In genomic region chr3:32694737-32695582, GRCm38 (mm10) we compare ENCODE assay signal across 16 mouse cellular contexts. TPM values are rescaled to one million over a fixed set of nuclear protein-coding genes. Genes with fewer than 3 reads are reported as not detected.
A peak's percentile ranks its signal among the peaks of the same experiment; 100 is the strongest.
DNase-seq lines count a peak whose midpoint lies in the region; ATAC-seq and TF ChIP-seq lines count a peak whose summit lies in the region.
"Had no signal": no experiment of that assay in that cellular context is flagged by ENCODE, and none has a peak within 500 bp of the region (broad histone marks: within the 10 kb centered on the region; RNA-seq: fewer than 3 reads in every experiment).

No protein-coding gene starts in this region.

- intact Hi-C loops in left cerebral cortex, postnatal 25 days (cut with DNase I), result loop anchor here (5.0 kb wide), 1 partner anchor 363 kb away; no protein-coding TSS in a partner anchor

- WGBS in kidney, adult 2 months, result 44% methylated on average over 12 of the region's 12 CpGs
- 49% methylated on average over 12 of the region's 12 CpGs for WGBS in liver, embryonic 14.5 days (ENCODE audit: insufficient replicate concordance)

- no peak overlapping the region for H3K27ac ChIP-seq in kidney, adult 2 months (ENCODE audit: insufficient read depth, low read depth, low read length)
- H3K27ac ChIP-seq in liver, embryonic 14.5 days, result no peak overlapping the region
- H3K27ac ChIP-seq: forebrain, embryonic 13.5 days; hindbrain, embryonic 15.5 days; left cerebral cortex, adult 2 months; limb, embryonic 12.5 days; neural tube, embryonic 12.5 days had no signal

- no peaks in the 10 kb centered on the region for H3K36me3 ChIP-seq in kidney, adult 2 months (ENCODE audit: control insufficient read depth, insufficient read depth, low read length)
- H3K36me3 ChIP-seq in megakaryocyte, embryonic 14.5 days (replicated peaks; ENCODE audit: low read length), result no peaks in the 10 kb centered on the region
- H3K36me3 ChIP-seq in liver, embryonic 14.5 days (replicated peaks; ENCODE audit: control insufficient read depth, insufficient read depth, low read depth), result no peaks in the 10 kb centered on the region
- H3K36me3 ChIP-seq: hindbrain, embryonic 15.5 days; limb, embryonic 12.5 days; neural tube, embryonic 12.5 days had no signal

- H3K9me3 ChIP-seq in megakaryocyte, embryonic 14.5 days, result no peaks in the 10 kb centered on the region
- no peaks in the 10 kb centered on the region for H3K9me3 ChIP-seq in liver, embryonic 14.5 days (ENCODE audit: control insufficient read depth, low read length)
- H3K9me3 ChIP-seq: forebrain, embryonic 13.5 days; hindbrain, embryonic 15.5 days; limb, embryonic 12.5 days; neural tube, embryonic 12.5 days had no signal

- no peak for TF ChIP-seq POLR2A in kidney, adult 2 months (IDR thresholded peaks at IDR 0.05; ENCODE audit: low read depth, low read length)

- peak overlapping the region; percentile 21 for H3K4me2 ChIP-seq in liver, embryonic 14.5 days (ENCODE audit: low read depth)
- H3K4me2 ChIP-seq: forebrain, embryonic 13.5 days; hindbrain, embryonic 15.5 days; limb, embryonic 12.5 days; neural tube, embryonic 12.5 days had no signal

- H3K4me3 ChIP-seq in kidney, adult 2 months (ENCODE audit: insufficient read depth, low read depth, low read length), result no peak overlapping the region
- peak overlapping the region; percentile 69 for H3K4me3 ChIP-seq in megakaryocyte, embryonic 14.5 days (replicated peaks)
- H3K4me3 ChIP-seq in liver, embryonic 14.5 days (ENCODE audit: insufficient read depth in 1 of 2, low read depth in 2 of 2, low read length in 2 of 2), result no peak overlapping the region
- H3K4me3 ChIP-seq: forebrain, embryonic 13.5 days; hindbrain, embryonic 15.5 days; left cerebral cortex, adult 2 months; limb, embryonic 12.5 days; neural tube, embryonic 12.5 days had no signal

- H3K4me1 ChIP-seq in kidney, adult 2 months (ENCODE audit: control insufficient read depth, insufficient read depth, low read length), result 0 out of 2 replicates have a peak, but pooled peaks cover 3% of the 10 kb centered on the region
- H3K4me1 ChIP-seq in megakaryocyte, embryonic 14.5 days, result peaks cover 42% of the 10 kb centered on the region
- peaks cover 26 to 33% of the 10 kb centered on the region in 2 experiments for H3K4me1 ChIP-seq in liver, embryonic 14.5 days (replicated peaks; ENCODE audit: control insufficient read depth in 2 of 2, insufficient read depth in 2 of 2, low read length in 1 of 2)
- H3K4me1 ChIP-seq: forebrain, embryonic 13.5 days; hindbrain, embryonic 15.5 days; limb, embryonic 12.5 days; neural tube, embryonic 12.5 days had no signal

- ATAC-seq in megakaryocyte, adult 5-6 weeks (ENCODE audit: poor library complexity, severe bottlenecking), result no peak
- ATAC-seq in liver, embryonic 14.5 days (ENCODE audit: insufficient read depth), result peak; percentile 24; the same call in 1 of the 2 replicates
- ATAC-seq: forebrain, embryonic 13.5 days had no signal

- peak; percentile 5 for DNase-seq in kidney, adult 2 months
- no peak for DNase-seq in kidney, postnatal 36 days
- DNase-seq in liver, embryonic 14.5 days (ENCODE audit: low read depth in 3 of 3, low spot score in 3 of 3), result no peak
- no peak for DNase-seq in left cerebral cortex, postnatal 25 days (ENCODE audit: low spot score in 2 of 2)
- no peak for DNase-seq in right cerebral cortex, postnatal 25 days
- DNase-seq: cerebellum, adult 11 months; heart, adult 18-20 months; heart, postnatal 14 days; right cerebral cortex, postnatal 4 days had no signal

- no peak for TF ChIP-seq EP300 in liver, embryonic 14.5 days (IDR thresholded peaks at IDR 0.05; ENCODE audit: low read depth)

- no peak overlapping the region for H3K9ac ChIP-seq in liver, embryonic 14.5 days (replicated peaks)
- H3K9ac ChIP-seq: forebrain, embryonic 13.5 days; hindbrain, embryonic 15.5 days; limb, embryonic 12.5 days; neural tube, embryonic 12.5 days had no signal

- TF ChIP-seq CTCF in kidney, adult 2 months (conservative IDR thresholded peaks at IDR 0.05; ENCODE audit: insufficient read depth, insufficient read length, low read depth, low read length), result no peak; the same call in 1 of the 2 replicates
- TF ChIP-seq CTCF in liver, embryonic 14.5 days (IDR thresholded peaks at IDR 0.05; ENCODE audit: low read depth), result peak; percentile 23

- H3K27me3 ChIP-seq in kidney, adult 2 months (replicated peaks; ENCODE audit: control insufficient read depth, insufficient read depth, low read length), result no peaks in the 10 kb centered on the region; the same call in 1 of the 2 replicates
- H3K27me3 ChIP-seq in megakaryocyte, embryonic 14.5 days (replicated peaks), result no peaks in the 10 kb centered on the region
- no peaks in the 10 kb centered on the region for H3K27me3 ChIP-seq in liver, embryonic 14.5 days (ENCODE audit: control insufficient read depth, insufficient read depth, low read length)
- H3K27me3 ChIP-seq: forebrain, embryonic 13.5 days; hindbrain, embryonic 15.5 days; limb, embryonic 12.5 days; neural tube, embryonic 12.5 days had no signal

RNA-seq across cellular contexts. Expression of gene Actl6a, which starts 11.1 kb away (rescaled TPM):
- polyA plus RNA-seq in kidney, adult 2 months (2012; rRNA removed), result 15.4 and 17.8 TPM in 2 replicates
- 9.8 TPM in 1 of 2 replicates, not detected in the other for polyA plus RNA-seq in megakaryocyte, embryonic 14.5 days (2012; ENCODE audit: insufficient read depth, low replicate concordance)
- total RNA-seq in megakaryocyte, adult 5-6 weeks (2015), result 79.1 and 92.8 TPM in 2 replicates
- 45.4 and 58.9 TPM in 2 replicates for total RNA-seq in megakaryocyte, adult 5-6 weeks (2017)
- 25.4 and 31.0 TPM in 2 replicates for polyA plus RNA-seq in liver, embryonic 14.5 days (2012; rRNA removed)
- 73.7 and 79.8 TPM in 2 replicates for polyA plus RNA-seq in liver, embryonic 14.5 days (2014; fragmentation: Nextera tagmentation; extraction: Ambion mirVana)
- total RNA-seq in left cerebral cortex, postnatal 25 days (2021), result 10 to 100 TPM; 14.6 to 16.7 TPM

RNA-seq across cellular contexts. Expression of gene Ndufb5, which starts 41.8 kb away (rescaled TPM):
- polyA plus RNA-seq in kidney, adult 2 months (2012; rRNA removed), result 450 and 540 TPM in 2 replicates
- 25.7 and 40.0 TPM in 2 replicates for polyA plus RNA-seq in megakaryocyte, embryonic 14.5 days (2012; ENCODE audit: insufficient read depth, low replicate concordance)
- 166 and 191 TPM in 2 replicates for total RNA-seq in megakaryocyte, adult 5-6 weeks (2015)
- 128 and 134 TPM in 2 replicates for total RNA-seq in megakaryocyte, adult 5-6 weeks (2017)
- polyA plus RNA-seq in liver, embryonic 14.5 days (2012; rRNA removed), result 90.6 and 112 TPM in 2 replicates
- polyA plus RNA-seq in liver, embryonic 14.5 days (2014; fragmentation: Nextera tagmentation; extraction: Ambion mirVana), result 157 and 163 TPM in 2 replicates
- 100 to 1,000 TPM; 212 to 213 TPM for total RNA-seq in left cerebral cortex, postnatal 25 days (2021)

RNA-seq across cellular contexts. Expression of gene Mrpl47, which starts 42.4 kb away (rescaled TPM):
- polyA plus RNA-seq in kidney, adult 2 months (2012; rRNA removed), result 3.7 and 4.4 TPM in 2 replicates
- 4.2 TPM in 1 of 2 replicates, not detected in the other for polyA plus RNA-seq in megakaryocyte, embryonic 14.5 days (2012; ENCODE audit: insufficient read depth, low replicate concordance)
- total RNA-seq in megakaryocyte, adult 5-6 weeks (2015), result 19.2 and 22.0 TPM in 2 replicates
- 6.7 and 14.0 TPM in 2 replicates for total RNA-seq in megakaryocyte, adult 5-6 weeks (2017)
- polyA plus RNA-seq in liver, embryonic 14.5 days (2012; rRNA removed), result 5.5 and 8.4 TPM in 2 replicates
- polyA plus RNA-seq in liver, embryonic 14.5 days (2014; fragmentation: Nextera tagmentation; extraction: Ambion mirVana), result 24.0 and 24.7 TPM in 2 replicates
- 10 to 100 TPM; 22.1 to 22.8 TPM for total RNA-seq in left cerebral cortex, postnatal 25 days (2021)
